Mouse (Mus musculus) ES-E14 (cell line): ENCODE measurements around the gene Invs.

Experiments used
- CHD2 ChIP-seq: IDR thresholded peaks from 2 replicates; pipeline ENCODE4 v1.6.1; 2014; ENCODE audit warnings: mild to moderate bottlenecking, low read depth, low read length, inconsistent platforms
- HCFC1 ChIP-seq: IDR thresholded peaks from 2 replicates; pipeline ENCODE4 v1.6.1; 2012; ENCODE audit warnings: low read length, inconsistent platforms, borderline replicate concordance; ENCODE audit not compliant: insufficient read depth
- MAFK ChIP-seq: IDR thresholded peaks from 2 replicates; pipeline ENCODE4 v1.6.1; 2014; ENCODE audit warnings: mild to moderate bottlenecking, low read depth, low read length, inconsistent platforms; ENCODE audit not compliant: insufficient read depth
- ZC3H11A ChIP-seq: IDR thresholded peaks from 2 replicates; pipeline ENCODE4 v1.6.1; 2012; ENCODE audit warnings: low read depth, mild to moderate bottlenecking, inconsistent platforms, low read length, borderline replicate concordance
- ZNF384 ChIP-seq: IDR thresholded peaks from 2 replicates; pipeline ENCODE4 v1.6.1; 2012; ENCODE audit warnings: low read depth, low read length, inconsistent platforms

- TF ChIP-seq ZNF384 (no peak), MAFK (no peak), HCFC1 (no peak), ZC3H11A (no peak), CHD2 (no peak)
These were observed 35.8 kb upstream of the Invs start for GRCm38 (mm10) chr4:48243737-48244136.
